Mouse (Mus musculus): ENCODE data around the gene Notch1.

DNA sequence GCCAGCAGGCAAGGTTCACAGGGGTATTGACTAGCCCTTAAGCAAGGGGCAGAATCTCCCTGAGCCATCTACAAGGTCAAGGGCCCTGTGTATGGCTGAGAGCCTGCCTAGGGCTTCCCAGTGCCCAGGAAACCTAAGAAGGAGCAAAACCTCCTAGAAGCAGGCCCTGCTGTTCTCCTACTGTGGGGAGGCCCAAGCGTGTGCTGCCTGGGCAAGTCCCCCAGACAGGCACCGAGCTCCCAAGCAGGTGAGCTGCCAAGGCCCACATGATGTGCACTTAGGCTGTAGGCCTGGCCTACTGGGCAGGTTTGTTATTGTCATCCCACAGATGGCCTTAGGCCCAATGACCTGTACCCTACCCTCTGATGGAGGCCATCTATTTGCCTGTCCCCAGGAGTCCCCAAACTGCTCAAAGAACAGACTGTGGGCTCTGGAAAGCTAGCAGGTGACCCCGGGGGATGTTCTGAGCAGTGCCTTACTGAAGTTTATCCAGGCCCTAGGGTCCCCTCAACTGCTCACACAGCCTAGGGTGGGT lies 9.7 kb downstream of the Notch1 start:
- TF ChIP-seq CTCF (IDR thresholded peaks at IDR 0.05): no peak
- no peak for TF ChIP-seq EP300 (IDR thresholded peaks at IDR 0.05)

All from lung, postnatal 0 days (tissue).